Mouse (Mus musculus) heart, embryonic 13.5 days (tissue): ENCODE results near the gene Aaed1. TPM values are rescaled to one million over a fixed set of nuclear protein-coding genes. Genes with fewer than 3 reads are reported as not detected.

Experiments
- ATAC-seq: fragments of 200-750 bp; cut with Nextera tagmentation; 2 replicates; pipeline ENCODE4 v1.8.0; 2017; ENCODE audit warnings: moderate TSS enrichment; ENCODE audit not compliant: insufficient number of reproducible peaks, low FRiP score, low TSS enrichment; ENCODE audit errors: extremely low read depth
- H3K27ac ChIP-seq: fragments of 300-500 bp; sonication (generic); replicated peaks from 2 replicates; pipeline ENCODE4 v1.5.1; 2015; ENCODE audit warnings: moderate library complexity, mild to moderate bottlenecking, inconsistent platforms
- H3K27me3 ChIP-seq: fragments of 300-500 bp; sonication (generic); replicated peaks from 2 replicates; pipeline ENCODE4 v1.6.1; 2015; ENCODE audit warnings: mild to moderate bottlenecking, inconsistent platforms
- H3K36me3 ChIP-seq: fragments of 300-500 bp; sonication (generic); 2 replicates; pipeline ENCODE4 v1.6.1; 2015; ENCODE audit warnings: mild to moderate bottlenecking, inconsistent platforms
- H3K4me1 ChIP-seq: fragments of 300-500 bp; sonication (generic); 2 replicates; pipeline ENCODE4 v1.6.1; 2015; ENCODE audit warnings: inconsistent platforms
- H3K4me2 ChIP-seq: fragments of 300-500 bp; sonication (generic); 2 replicates; pipeline ENCODE4 v1.6.1; 2015; ENCODE audit warnings: inconsistent platforms, mild to moderate bottlenecking, moderate library complexity
- H3K4me3 ChIP-seq: fragments of 300-500 bp; sonication (generic); 2 replicates; pipeline ENCODE4 v1.5.1; 2015; ENCODE audit warnings: moderate library complexity, mild to moderate bottlenecking, inconsistent platforms
- H3K9ac ChIP-seq: fragments of 300-500 bp; sonication (generic); 2 replicates; pipeline ENCODE4 v1.6.1; 2015; ENCODE audit warnings: inconsistent platforms, mild to moderate bottlenecking, moderate library complexity
- H3K9me3 ChIP-seq: fragments of 300-500 bp; sonication (generic); 2 replicates; pipeline ENCODE4 v1.6.1; 2016; ENCODE audit warnings: inconsistent platforms
- WGBS: fragments of 180-500 bp; shearing (Covaris S2); methylation state at CpG from one replicate; pipeline ENCODE4 v1.1.7; 2015; ENCODE audit warnings: mixed read lengths; 5-methylcytosine and 5-hydroxymethylcytosine counted together
- polyA plus RNA-seq: library from polyadenylated mRNA; unstranded; fragments of >200 nt; fragmentation: Nextera tagmentation; extraction: Ambion mirVana; gene quantifications from 2 replicates; pipeline ENCODE4 v1.2.1, GENCODE M21; 2015

Aaed1 gene
- polyA plus RNA-seq, 1 experiment from 2014 or later: 62.9 TPM

GRCm38 (mm10) chr13:64226725-64227124, 85.8 kb downstream of the Aaed1 start:
- Histone ChIP-seq H3K9me3 (no peaks in the 10 kb centered on the region), H3K36me3 (peaks cover 5% of the 10 kb centered on the region; the same call in 1 of the 2 replicates), H3K4me1 (peaks cover 7% of the 10 kb centered on the region), H3K27ac (no peak overlapping the region), H3K9ac (no peak overlapping the region), H3K4me3 (no peak overlapping the region), H3K27me3 (no peaks in the 10 kb centered on the region), H3K4me2 (no peak overlapping the region)
- 92% methylated on average over 4 of the region's 4 CpGs for WGBS
- no peak for ATAC-seq

- Histone ChIP-seq H3K27me3 (no peaks in the 10 kb centered on the region), H3K36me3 (peaks cover 5% of the 10 kb centered on the region; the same call in 1 of the 2 replicates), H3K4me1 (peaks cover 7% of the 10 kb centered on the region), H3K4me3 (no peak overlapping the region), H3K9ac (no peak overlapping the region), H3K4me2 (no peak overlapping the region), H3K27ac (no peak overlapping the region), H3K9me3 (no peaks in the 10 kb centered on the region)
- 57% methylated on average over 3 of the region's 3 CpGs for WGBS
- no peak for ATAC-seq
Measured at GRCm38 (mm10) chr13:64225738-64226137, 86.8 kb downstream of the Aaed1 start.

Other genes with a start within 250 kb of the Aaed1 start
- gene Hsd17b3, start 223.5 kb downstream of the Aaed1 start, polyA plus RNA-seq: not detected in 2 replicates
- 4.5 and 5.5 TPM in 2 replicates for gene Slc35d2, start 183.3 kb downstream of the Aaed1 start, polyA plus RNA-seq
- 20.9 and 21.9 TPM in 2 replicates for gene Zfp367, start 159.5 kb downstream of the Aaed1 start, polyA plus RNA-seq
- 50.1 and 53.9 TPM in 2 replicates for gene Habp4, start 150.9 kb downstream of the Aaed1 start, polyA plus RNA-seq
- 16.3 and 17.4 TPM in 2 replicates for gene Cdc14b, start 37.4 kb downstream of the Aaed1 start, polyA plus RNA-seq
- 257 and 294 TPM in 2 replicates for gene Ctsl, start 58.2 kb upstream of the Aaed1 start, polyA plus RNA-seq
- gene Cdk20, start 119.6 kb upstream of the Aaed1 start, polyA plus RNA-seq: 5.1 and 5.3 TPM in 2 replicates
- gene Fam240b, start 185.1 kb upstream of the Aaed1 start, polyA plus RNA-seq: not detected in 2 replicates